Mouse (Mus musculus) retina, adult 2 months (tissue): ENCODE data around the gene Cdcp2.

Experiments used
- DNase-seq: peaks from one replicate; pipeline ENCODE4 v3.0.0-alpha.2; 2012; ENCODE audit warnings: low read depth, low spot score

The Cdcp2 gene

DNA sequence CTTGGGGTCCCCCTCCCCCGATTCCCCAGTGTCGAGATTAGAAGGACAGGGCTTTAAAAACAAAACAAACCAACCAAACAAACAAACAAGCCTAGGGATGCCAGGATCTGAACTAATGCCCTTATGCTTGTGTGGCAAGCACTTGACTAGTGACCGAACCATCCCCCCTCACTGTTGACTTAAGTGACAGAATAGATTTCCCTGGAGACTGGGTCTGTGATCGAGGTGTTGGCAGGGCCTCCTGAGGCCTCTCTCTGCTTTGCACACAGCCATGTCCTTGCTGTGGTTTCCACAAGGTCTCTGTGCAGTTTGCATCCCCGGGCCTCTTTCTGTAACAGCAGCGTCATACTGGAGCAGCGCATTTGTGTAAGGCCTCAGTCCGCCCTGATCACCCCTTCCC lies 32.7 kb downstream of the Cdcp2 start:
- no peak for DNase-seq

DNA sequence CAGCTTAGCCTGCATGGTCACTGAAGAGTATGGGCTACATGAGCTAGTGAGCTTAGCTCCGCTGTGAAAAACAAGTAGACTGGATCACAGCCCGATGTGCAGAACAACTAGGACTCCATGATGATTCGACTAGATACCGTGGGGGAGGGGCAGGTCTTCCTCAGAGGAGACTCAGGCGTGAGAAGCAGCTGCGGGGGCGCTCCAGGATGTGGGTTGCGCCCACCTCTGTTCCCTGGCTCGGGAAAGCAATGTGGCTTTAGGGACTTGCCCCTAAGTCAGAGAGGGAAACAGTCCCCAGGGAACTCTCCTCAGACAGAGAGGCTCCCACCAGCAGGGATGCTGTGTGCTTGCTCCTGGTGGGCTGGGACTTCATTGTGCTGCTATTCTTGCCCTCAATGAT lies 33.8 kb downstream of the Cdcp2 start:
- no peak for DNase-seq

DNA sequence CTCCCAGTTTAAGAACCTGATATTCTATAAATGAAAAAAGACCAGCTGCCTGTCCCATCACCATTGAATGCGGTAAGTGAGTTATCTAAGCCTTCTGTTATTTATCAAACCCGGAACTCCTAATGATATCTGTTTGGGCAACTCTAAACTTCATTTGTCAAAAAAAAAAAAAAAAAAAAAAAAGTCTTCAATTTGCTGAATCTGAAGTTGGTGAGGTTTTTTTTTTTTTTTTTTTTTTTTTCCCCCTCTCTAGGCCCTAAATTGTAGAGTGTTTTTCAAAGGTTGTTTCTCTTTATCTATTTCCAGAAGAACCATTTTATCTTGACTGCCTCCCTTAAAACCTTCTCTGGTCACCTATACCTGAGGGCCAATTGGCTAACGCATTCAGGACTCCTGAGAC lies 38.2 kb downstream of the Cdcp2 start:
- no peak for DNase-seq

- DNase-seq, result no peak
Observed at GRCm38 (mm10) chr4:107135663-107136062, 39.0 kb downstream of the Cdcp2 start.

DNA sequence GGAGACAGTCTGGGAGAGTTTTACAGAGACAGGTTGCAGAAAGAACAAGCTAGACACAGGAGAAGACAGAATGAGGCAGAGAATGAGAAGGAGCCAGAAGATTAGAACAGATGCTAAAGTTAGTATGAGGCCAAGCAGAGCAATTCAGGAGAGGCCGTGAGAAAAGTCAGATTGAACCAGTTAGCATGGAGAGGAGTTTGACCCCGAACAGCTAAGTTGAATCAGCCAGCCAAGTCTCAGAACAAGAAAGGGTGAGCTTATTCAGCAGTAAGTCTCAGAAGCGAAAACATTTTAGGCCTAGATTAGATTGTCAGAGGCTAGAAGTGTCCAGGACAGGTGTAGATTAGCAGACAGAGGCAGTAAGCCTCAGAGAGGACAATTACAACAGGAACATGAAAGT lies 39.8 kb downstream of the Cdcp2 start:
- DNase-seq, result no peak

GRCm38 (mm10) chr4:107138948-107139835 lies 42.5 kb downstream of the Cdcp2 start:
- no peak for DNase-seq

DNA sequence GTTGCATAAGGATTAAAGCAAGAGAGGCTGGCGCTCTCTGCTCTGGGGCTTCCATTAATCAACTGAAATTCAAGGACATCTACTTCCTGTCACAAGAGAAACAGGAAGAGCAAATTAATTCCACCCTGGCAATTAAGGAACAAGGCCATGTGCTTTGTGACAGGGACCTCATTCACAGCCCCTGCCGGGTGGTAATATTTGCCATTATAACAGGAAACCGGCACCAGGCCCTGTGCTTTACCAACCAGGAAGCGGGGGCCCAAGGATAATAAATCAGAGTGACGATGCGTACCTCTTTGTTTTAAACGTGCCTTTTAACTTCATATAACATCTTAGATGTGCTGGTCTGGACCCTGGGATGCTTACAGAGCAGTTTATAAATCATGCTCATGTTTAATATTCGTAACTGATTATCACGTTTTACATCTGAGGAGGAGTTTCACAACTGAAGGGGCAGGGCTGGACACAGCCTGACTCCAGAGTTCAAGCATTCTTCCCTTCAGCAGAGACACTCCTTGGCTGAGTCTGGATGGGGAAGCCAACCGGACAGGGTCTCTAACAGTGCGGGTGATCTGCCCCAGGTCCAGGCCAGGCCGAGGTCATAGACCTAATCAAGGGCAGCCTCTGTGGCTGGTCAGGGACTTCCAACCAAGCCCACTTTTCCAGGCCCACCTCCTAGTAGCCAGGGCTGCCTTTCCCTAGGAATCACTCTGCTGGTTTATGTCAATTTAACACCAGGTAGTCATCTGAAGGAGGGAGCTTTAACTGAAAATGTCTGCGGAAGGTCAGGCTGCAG lies 43.3 kb downstream of the Cdcp2 start:
- no peak for DNase-seq

DNA sequence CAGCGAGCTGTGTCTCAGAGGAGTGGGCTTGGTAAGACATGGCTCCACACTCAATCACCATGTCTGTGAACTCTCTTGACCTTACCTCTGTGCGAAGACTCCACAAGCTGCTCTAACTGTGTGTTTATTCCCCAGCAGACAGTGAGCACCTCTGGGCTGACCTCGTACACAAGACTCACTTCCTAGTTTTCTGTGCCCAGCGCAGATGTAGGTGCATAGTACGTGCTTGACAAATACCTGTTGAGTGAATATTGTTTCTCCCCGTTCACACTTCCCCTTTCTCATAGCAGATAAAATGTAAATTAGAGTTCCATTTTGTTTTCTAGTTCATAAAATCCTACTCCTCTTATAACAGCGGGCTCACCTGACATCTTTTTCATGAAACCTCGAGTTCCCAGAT lies 46.8 kb downstream of the Cdcp2 start:
- no peak for DNase-seq

GRCm38 (mm10) chr4:107150991-107151390 lies 54.3 kb downstream of the Cdcp2 start:
- no peak for DNase-seq

GRCm38 (mm10) chr4:107152571-107152970 lies 55.9 kb downstream of the Cdcp2 start:
- no peak for DNase-seq

DNA sequence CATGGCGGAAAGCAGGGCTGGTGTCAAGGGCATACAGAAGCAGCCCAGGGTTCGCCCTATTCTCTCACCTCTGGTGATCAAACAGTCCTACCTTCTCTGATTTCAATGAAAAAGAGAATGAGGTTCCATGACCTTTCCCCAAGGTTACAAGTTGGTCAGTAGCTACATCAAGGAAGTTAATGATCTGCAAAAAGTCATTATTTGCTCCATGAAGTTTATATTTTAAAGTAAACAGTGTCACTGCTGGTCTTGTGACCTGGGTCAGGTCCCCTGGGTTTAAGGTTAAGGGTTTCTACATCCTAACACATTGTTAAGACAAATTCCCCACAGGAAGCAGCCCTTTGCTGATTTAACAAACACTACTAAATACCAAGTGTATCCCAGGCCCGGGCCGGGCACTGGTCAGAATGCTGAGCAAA lies 60.3 kb downstream of the Cdcp2 start:
- no peak for DNase-seq

- no peak for DNase-seq
Observed at GRCm38 (mm10) chr4:107159166-107159773, 62.6 kb downstream of the Cdcp2 start.

DNA sequence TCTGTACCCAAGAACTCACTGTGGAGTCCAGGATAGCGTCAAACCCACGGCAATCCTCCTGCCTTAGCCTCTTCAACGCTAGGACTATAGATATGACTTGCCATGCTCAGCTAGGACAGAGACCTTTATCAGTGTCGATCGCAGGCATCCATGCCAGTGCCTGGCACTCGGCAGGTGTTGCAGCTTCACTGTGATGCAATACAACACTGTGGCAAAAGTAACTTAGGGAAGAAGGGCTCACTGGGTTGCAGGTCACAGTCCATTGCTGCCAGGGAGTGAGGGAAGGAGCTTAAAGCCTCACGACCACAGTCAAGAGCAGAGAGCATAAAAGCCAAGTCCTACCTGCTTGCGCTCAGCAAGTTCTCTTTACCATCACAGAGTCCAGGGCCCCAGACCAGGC lies 63.5 kb downstream of the Cdcp2 start:
- no peak for DNase-seq
